Mouse (Mus musculus) heart, embryonic 10.5 days (tissue): ENCODE measurements around the gene Nfib. TPM values are rescaled to one million over a fixed set of nuclear protein-coding genes. Genes with fewer than 3 reads are reported as not detected.
"Not testable (repeated sequence)": the region's sequence is repeated elsewhere in the genome, so short reads cannot be mapped to it uniquely, and the experiment has no call there.

Experiments used
- DNase-seq: peaks from one replicate; pipeline ENCODE4 v3.0.0-alpha.2; 2017; ENCODE audit warnings: low spot score
- H3K27ac ChIP-seq: fragments of 300-500 bp; sonication (generic); 2 replicates; pipeline ENCODE4 v1.5.1; 2016; ENCODE audit warnings: mild to moderate bottlenecking
- H3K27me3 ChIP-seq: fragments of 300-500 bp; sonication (generic); 2 replicates; pipeline ENCODE4 v1.6.1; 2016; ENCODE audit warnings: mild to moderate bottlenecking; ENCODE audit not compliant: poor library complexity, insufficient read depth, severe bottlenecking
- H3K36me3 ChIP-seq: fragments of 300-500 bp; sonication (generic); 2 replicates; pipeline ENCODE4 v1.6.1; 2016; ENCODE audit warnings: mild to moderate bottlenecking, moderate library complexity
- H3K4me1 ChIP-seq: fragments of 300-500 bp; sonication (generic); 2 replicates; pipeline ENCODE4 v1.6.1; 2016; ENCODE audit warnings: mild to moderate bottlenecking
- H3K4me3 ChIP-seq: fragments of 300-500 bp; sonication (generic); 2 replicates; pipeline ENCODE4 v1.5.1; 2016; ENCODE audit warnings: mild to moderate bottlenecking, moderate library complexity
- H3K9me3 ChIP-seq: fragments of 300-500 bp; sonication (generic); 2 replicates; pipeline ENCODE4 v1.6.1; 2016; ENCODE audit warnings: mild to moderate bottlenecking, moderate library complexity
- WGBS: fragments of 180-500 bp; shearing (Covaris S2); methylation state at CpG from one replicate; pipeline ENCODE4 v1.1.7; 2016; 5-methylcytosine and 5-hydroxymethylcytosine counted together
- polyA plus RNA-seq: library from polyadenylated mRNA; unstranded; fragments of >200 nt; fragmentation: Nextera tagmentation; extraction: Ambion mirVana; gene quantifications from 2 replicates; pipeline ENCODE4 v1.2.1, GENCODE M21; 2016

Nfib gene
- polyA plus RNA-seq, 1 experiment from 2014 or later, result 38.1 TPM

DNA sequence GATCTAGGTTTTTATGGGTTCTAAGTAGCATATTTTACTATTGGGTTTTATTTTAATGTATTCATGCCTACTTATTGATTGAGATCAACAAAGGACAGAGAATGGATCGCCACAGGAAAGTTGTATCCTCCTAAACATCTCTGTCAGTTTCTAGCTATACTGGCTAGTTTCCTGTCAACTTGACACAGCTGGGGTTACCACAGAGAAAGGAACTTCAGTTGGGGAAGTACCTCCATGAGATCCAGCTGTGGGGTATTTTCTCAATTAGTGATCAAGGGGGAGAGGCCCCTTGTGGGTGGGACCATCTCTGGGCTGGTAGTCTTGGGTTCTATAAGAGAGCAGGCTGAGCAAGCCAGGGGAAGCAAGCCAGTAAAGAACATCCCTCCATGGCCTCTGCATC is 447.0 kb downstream of the Nfib start:
- not testable (repeated sequence) for H3K27ac ChIP-seq, H3K27me3 ChIP-seq, H3K9me3 ChIP-seq, H3K4me3 ChIP-seq, H3K36me3 ChIP-seq, DNase-seq, H3K4me1 ChIP-seq
- WGBS, result 92% methylated on average over 1 of the region's 1 CpGs

DNA sequence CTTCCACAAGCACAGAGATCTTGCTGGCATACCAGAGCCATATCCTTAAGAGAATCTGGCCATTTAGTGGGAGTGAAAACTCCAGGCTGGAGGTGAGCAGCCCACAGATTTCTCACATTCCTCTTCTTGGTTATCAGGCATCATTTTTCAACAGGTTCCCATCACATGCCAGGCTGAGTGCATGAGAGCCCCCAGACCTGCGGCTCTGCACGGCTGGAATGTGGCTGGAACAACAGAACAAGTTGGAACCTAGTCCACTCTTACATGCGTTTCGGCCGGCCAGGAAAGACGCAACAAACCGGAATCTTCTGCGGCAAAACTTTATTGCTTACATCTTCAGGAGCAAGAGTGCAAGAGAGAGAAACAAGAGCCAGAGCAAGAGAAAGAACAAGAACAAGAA is 453.5 kb downstream of the Nfib start:
- WGBS, result 46% methylated on average over 8 of the region's 8 CpGs

DNA sequence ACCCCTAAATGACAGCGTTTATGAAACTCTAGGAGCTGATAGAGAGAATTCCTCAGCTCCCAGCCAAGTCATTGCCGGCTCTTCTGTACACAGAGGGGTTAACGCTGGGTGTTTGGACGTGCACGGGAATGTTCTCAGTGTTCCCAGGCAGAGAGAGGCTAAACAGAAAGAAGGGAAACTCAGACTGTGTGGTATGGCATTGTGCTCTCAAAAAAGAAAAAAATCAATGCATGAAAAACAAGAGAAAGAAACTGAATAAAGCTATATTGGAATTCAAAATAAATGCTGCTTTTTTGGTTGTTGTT is 455.2 kb downstream of the Nfib start:
- Histone ChIP-seq H3K27me3 (no peaks in the 10 kb centered on the region), H3K4me3 (no peak overlapping the region), H3K9me3 (no peaks in the 10 kb centered on the region), H3K4me1 (peaks cover 27% of the 10 kb centered on the region), H3K27ac (no peak overlapping the region; the same call in 1 of the 2 replicates), H3K36me3 (no peaks in the 10 kb centered on the region)
- WGBS, result 36% methylated on average over 5 of the region's 5 CpGs
- no peak for DNase-seq

More for the DNA sequence above, 453.5 kb downstream of the Nfib start:
- H3K9me3 ChIP-seq, result no peaks in the 10 kb centered on the region
- H3K27ac ChIP-seq, result no peak overlapping the region; the same call in 1 of the 2 replicates
- peaks cover 20% of the 10 kb centered on the region for H3K4me1 ChIP-seq
- H3K4me3 ChIP-seq, result no peak overlapping the region
- no peaks in the 10 kb centered on the region for H3K27me3 ChIP-seq
- peak; percentile 75 for DNase-seq
- H3K36me3 ChIP-seq, result no peaks in the 10 kb centered on the region

DNA sequence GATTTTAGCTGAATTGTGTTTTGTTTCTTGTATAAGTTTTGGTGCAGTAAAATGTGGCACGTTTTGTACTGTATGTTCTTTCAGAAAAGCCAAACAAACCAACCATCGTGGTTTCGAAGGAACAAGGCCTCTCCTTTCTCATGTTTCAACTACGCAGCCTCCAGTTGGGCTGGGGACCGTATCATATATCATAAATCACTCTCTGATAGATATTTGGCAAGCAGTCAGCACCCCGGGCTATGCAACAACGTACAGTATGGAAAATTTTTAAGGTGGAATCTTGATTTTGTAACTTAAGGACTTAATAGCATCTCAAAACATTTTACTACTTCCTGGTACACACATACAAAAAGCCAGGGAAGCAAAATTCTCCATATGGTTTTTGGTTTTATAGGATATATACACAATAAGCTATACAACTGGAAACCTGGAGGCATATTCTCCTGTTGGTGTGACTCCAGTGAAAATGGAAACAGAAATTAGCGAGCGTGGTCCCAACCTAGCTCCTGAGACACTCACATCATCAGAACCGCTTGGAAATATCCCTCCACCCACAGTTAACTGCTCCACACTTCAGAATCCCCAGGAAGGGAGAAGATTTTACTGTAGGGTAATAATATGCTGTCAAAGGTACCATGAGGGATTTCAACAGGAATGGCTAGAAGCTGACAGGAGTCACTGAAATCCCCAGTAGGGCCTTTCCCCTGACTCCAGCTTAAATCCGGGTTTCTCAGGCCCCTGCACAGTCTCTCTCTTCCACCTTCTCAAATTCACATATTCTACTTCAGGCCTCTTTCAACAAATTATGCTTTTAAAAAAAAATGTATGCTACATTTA is 455.8 kb downstream of the Nfib start:
- H3K36me3 ChIP-seq, result no peaks in the 10 kb centered on the region
- 70% methylated on average over 11 of the region's 11 CpGs for WGBS
- no peak for DNase-seq
- H3K4me1 ChIP-seq, result peaks cover 27% of the 10 kb centered on the region
- peak overlapping the region; percentile 52; the same call in 1 of the 2 replicates for H3K27ac ChIP-seq
- no peaks in the 10 kb centered on the region for H3K27me3 ChIP-seq
- H3K9me3 ChIP-seq, result no peaks in the 10 kb centered on the region
- no peak overlapping the region for H3K4me3 ChIP-seq

DNA sequence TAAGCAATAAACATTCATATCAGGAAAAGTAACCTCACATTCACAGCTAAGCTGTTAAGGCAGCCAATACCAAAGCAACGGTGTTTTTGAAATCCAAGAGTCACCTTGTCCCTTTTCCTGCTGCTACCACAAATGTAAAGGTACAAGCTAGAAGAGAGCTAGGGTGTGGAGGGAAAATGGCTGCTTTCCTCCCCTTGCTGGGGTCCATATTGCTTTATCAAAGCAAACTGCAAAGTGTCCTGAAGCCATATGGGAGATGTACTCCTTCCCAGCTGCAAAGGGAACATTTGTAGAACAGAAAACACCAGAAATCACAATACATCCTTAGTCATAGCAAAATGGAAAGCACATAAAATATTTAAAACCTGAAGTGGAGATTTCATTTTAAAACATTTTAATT is 456.6 kb downstream of the Nfib start:
- Histone ChIP-seq H3K4me3 (no peak overlapping the region), H3K27ac (0 out of 2 replicates have a peak overlapping the region, but pooled peaks have one; percentile 22), H3K36me3 (no peaks in the 10 kb centered on the region), H3K9me3 (no peaks in the 10 kb centered on the region), H3K27me3 (no peaks in the 10 kb centered on the region), H3K4me1 (peaks cover 27% of the 10 kb centered on the region)
- DNase-seq, result no peak
- WGBS, result 91% methylated on average over 1 of the region's 1 CpGs

DNA sequence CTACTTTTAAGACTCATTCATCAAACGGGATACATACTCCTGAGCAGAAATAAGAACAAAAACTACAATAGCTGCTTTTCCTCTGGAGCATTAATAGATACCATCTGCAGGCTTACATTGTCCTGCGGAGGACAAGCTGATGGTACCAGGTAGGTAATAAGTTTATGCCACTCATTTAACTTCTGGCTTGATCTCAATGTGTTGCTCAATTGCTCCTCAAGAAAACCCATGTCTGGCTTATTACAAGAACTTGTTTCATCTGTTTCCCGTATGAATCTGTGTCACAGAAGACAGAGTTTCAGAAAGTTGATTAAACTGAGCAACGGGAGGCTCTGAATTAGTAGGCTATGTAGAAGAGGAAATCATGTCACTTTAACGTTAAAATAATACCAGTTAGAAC is 457.5 kb downstream of the Nfib start:
- no peaks in the 10 kb centered on the region for H3K36me3 ChIP-seq
- peaks cover 27% of the 10 kb centered on the region for H3K4me1 ChIP-seq
- H3K4me3 ChIP-seq, result no peak overlapping the region
- H3K27ac ChIP-seq, result no peak overlapping the region
- no peaks in the 10 kb centered on the region for H3K27me3 ChIP-seq
- no peak for DNase-seq
- no peaks in the 10 kb centered on the region for H3K9me3 ChIP-seq
- WGBS, result 77% methylated on average over 5 of the region's 5 CpGs

DNA sequence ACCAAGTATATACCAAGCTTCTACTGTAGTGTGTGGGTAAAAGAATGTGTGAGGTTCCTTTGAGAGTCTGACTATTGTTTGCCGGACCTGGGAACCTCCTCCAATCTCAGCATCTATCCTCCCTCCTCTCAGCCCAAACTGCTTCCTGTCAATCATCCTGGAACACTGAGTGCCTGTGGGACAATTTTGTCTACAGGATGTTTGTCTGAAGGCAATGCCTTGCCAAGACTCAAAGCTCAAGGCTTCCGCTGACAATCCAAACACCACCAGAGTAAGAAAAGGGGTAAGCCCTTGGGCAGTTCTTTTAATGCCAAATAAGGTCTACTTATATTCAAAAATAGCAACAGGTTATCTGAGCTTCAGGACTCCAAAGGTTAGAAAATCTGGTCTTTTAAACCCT is 459.3 kb downstream of the Nfib start:
- no peak for DNase-seq
- no peak overlapping the region for H3K4me3 ChIP-seq
- H3K36me3 ChIP-seq, result no peaks in the 10 kb centered on the region
- H3K9me3 ChIP-seq, result no peaks in the 10 kb centered on the region
- 53% methylated on average over 2 of the region's 2 CpGs for WGBS
- no peak overlapping the region for H3K27ac ChIP-seq
- H3K27me3 ChIP-seq, result no peaks in the 10 kb centered on the region
- H3K4me1 ChIP-seq, result peaks cover 18% of the 10 kb centered on the region

Other genes starting within 250 kb of the Nfib start
- 13.0 and 15.9 TPM in 2 replicates for gene Zdhhc21, start 154.2 kb upstream of the Nfib start, polyA plus RNA-seq
- not detected in 2 replicates for gene Cer1, start 179.4 kb upstream of the Nfib start, polyA plus RNA-seq